Mouse (Mus musculus): ENCODE measurements around the gene Agt.

GRCm38 (mm10) chr8:124507572-124508320 lies 61.8 kb downstream of the Agt start:
- TF ChIP-seq CTCF (IDR thresholded peaks at IDR 0.05; ENCODE audit: borderline replicate concordance, insufficient read depth, low read depth, low read length), result no peak
- TF ChIP-seq POLR2A (IDR thresholded peaks at IDR 0.05; ENCODE audit: borderline replicate concordance, insufficient read depth, low read length), result no peak

All from cerebellum, adult 2 months (tissue).